Mouse (Mus musculus) heart, adult 8-10 months (tissue): Measurements from ENCODE around the gene Dcxr. TPM values are rescaled to one million over a fixed set of nuclear protein-coding genes. Genes with fewer than 3 reads are reported as not detected.
"Not testable (repeated sequence)": the region's sequence is repeated elsewhere in the genome, so short reads cannot be mapped to it uniquely, and the experiment has no call there.

Source experiments
- DNase-seq: peaks from one replicate; pipeline ENCODE4 v3.0.0; 2022; ENCODE audit warnings: low spot score
- total RNA-seq, 4 experiments: library from RNA; stranded (reverse); gene quantifications; 2 replicates each; pipeline ENCODE4 v1.2.4; 2022

The Dcxr gene
- total RNA-seq, 4 experiments from 2014 or later: 12.6 to 20.8 (median 16.1) TPM

- DNase-seq: no peak
Observed at GRCm38 (mm10) chr11:120707969-120708368, 19.1 kb downstream of the Dcxr start.

- DNase-seq: no peak
Observed at GRCm38 (mm10) chr11:120707225-120707624, 19.9 kb downstream of the Dcxr start.

- DNase-seq: no peak
Observed at GRCm38 (mm10) chr11:120706120-120706519, 21.0 kb downstream of the Dcxr start.

GRCm38 (mm10) chr11:120704486-120705325, 22.4 kb downstream of the Dcxr start:
- DNase-seq: no peak

- DNase-seq: no peak
Observed at GRCm38 (mm10) chr11:120703696-120704454, 23.2 kb downstream of the Dcxr start.

- DNase-seq: peak; percentile 66
Observed at GRCm38 (mm10) chr11:120697741-120698140, 29.3 kb downstream of the Dcxr start.

GRCm38 (mm10) chr11:120696568-120696967, 30.5 kb downstream of the Dcxr start:
- DNase-seq: no peak

- DNase-seq: no peak
Observed at GRCm38 (mm10) chr11:120695641-120696040, 31.4 kb downstream of the Dcxr start.

GRCm38 (mm10) chr11:120695184-120695583, 31.9 kb downstream of the Dcxr start:
- DNase-seq: no peak

- DNase-seq: no peak
Observed at GRCm38 (mm10) chr11:120693461-120693860, 33.6 kb downstream of the Dcxr start.

- no peak for DNase-seq
Observed at GRCm38 (mm10) chr11:120692471-120693011, 34.5 kb downstream of the Dcxr start.

- DNase-seq: no peak
Observed at GRCm38 (mm10) chr11:120689365-120689764, 37.7 kb downstream of the Dcxr start.

- DNase-seq: no peak
Observed at GRCm38 (mm10) chr11:120686650-120687272, 40.3 kb downstream of the Dcxr start.

GRCm38 (mm10) chr11:120684660-120685059, 42.4 kb downstream of the Dcxr start:
- DNase-seq: no peak

- no peak for DNase-seq
Observed at GRCm38 (mm10) chr11:120684086-120684485, 43.0 kb downstream of the Dcxr start.

- no peak for DNase-seq
Observed at GRCm38 (mm10) chr11:120683536-120683935, 43.5 kb downstream of the Dcxr start.

- DNase-seq: no peak
Observed at GRCm38 (mm10) chr11:120682683-120683082, 44.4 kb downstream of the Dcxr start.

- DNase-seq: no peak
Observed at GRCm38 (mm10) chr11:120679909-120680308, 47.2 kb downstream of the Dcxr start.

- no peak for DNase-seq
Observed at GRCm38 (mm10) chr11:120676951-120677350, 50.1 kb downstream of the Dcxr start.

- not testable (repeated sequence) for DNase-seq
Observed at GRCm38 (mm10) chr11:120675875-120676274, 51.2 kb downstream of the Dcxr start.
